Mouse (Mus musculus) G1E-ER4 (cell line): Measurements from ENCODE around the gene Gm20671. TPM values are rescaled to one million over a fixed set of nuclear protein-coding genes. Genes with fewer than 3 reads are reported as not detected.
A peak's percentile ranks its signal among the peaks of the same experiment; 100 is the strongest.

Experiments
- GATA1 ChIP-seq: IDR thresholded peaks from one replicate; pipeline ENCODE4 v1.8.0; 2012; ENCODE audit warnings: low read length, inconsistent platforms
- polyA plus RNA-seq: library from polyadenylated mRNA; stranded (reverse); fragments of >175 nt; gene quantifications from 2 replicates; pipeline ENCODE4 v1.2.3, GENCODE M21; 2012

Gm20671 gene
- polyA plus RNA-seq, result 0.25 and 13.5 TPM in 2 replicates

GRCm38 (mm10) chr5:32827009-32827408 lies at the start of gene Gm20671:
Gm20671 (minus strand) TSS chr5:32827109.
- TF ChIP-seq GATA1, result no peak

- TF ChIP-seq GATA1, result no peak
These were observed 45.4 kb upstream of the Gm20671 start for GRCm38 (mm10) chr5:32872346-32872745.

- no peak for TF ChIP-seq GATA1
These were observed 42.6 kb upstream of the Gm20671 start for GRCm38 (mm10) chr5:32869389-32870024.

- TF ChIP-seq GATA1, result no peak
These were observed 36.6 kb upstream of the Gm20671 start, which contains the start of gene Depdc5 for GRCm38 (mm10) chr5:32863253-32864228. Depdc5 (plus strand) TSS chr5:32863701.

- no peak for TF ChIP-seq GATA1
These were observed 35.7 kb upstream of the Gm20671 start for GRCm38 (mm10) chr5:32862469-32863132.

GRCm38 (mm10) chr5:32861082-32861481 lies 34.2 kb upstream of the Gm20671 start:
- TF ChIP-seq GATA1, result no peak

- TF ChIP-seq GATA1, result no peak
These were observed 30.9 kb upstream of the Gm20671 start for GRCm38 (mm10) chr5:32857781-32858220.

GRCm38 (mm10) chr5:32854818-32855217 lies 27.9 kb upstream of the Gm20671 start:
- no peak for TF ChIP-seq GATA1

GRCm38 (mm10) chr5:32853731-32854507 lies 27.0 kb upstream of the Gm20671 start, which contains the start of gene Prr14l:
Prr14l (minus strand) TSS chr5:32854256.
- TF ChIP-seq GATA1, result no peak

GRCm38 (mm10) chr5:32852026-32852425 lies 25.1 kb upstream of the Gm20671 start:
- no peak for TF ChIP-seq GATA1

- TF ChIP-seq GATA1, result no peak
These were observed 22.3 kb upstream of the Gm20671 start for GRCm38 (mm10) chr5:32849178-32849577.

GRCm38 (mm10) chr5:32840029-32840428 lies 13.1 kb upstream of the Gm20671 start:
- no peak for TF ChIP-seq GATA1

- no peak for TF ChIP-seq GATA1
These were observed 10.1 kb upstream of the Gm20671 start for GRCm38 (mm10) chr5:32836976-32837375.

- TF ChIP-seq GATA1, result peak; percentile 40
These were observed 7.6 kb upstream of the Gm20671 start for GRCm38 (mm10) chr5:32834497-32834896.

GRCm38 (mm10) chr5:32830054-32830453 lies 3.1 kb upstream of the Gm20671 start:
- TF ChIP-seq GATA1, result no peak
